Mouse (Mus musculus) erythroblast, embryonic 14.5 days (primary cell): ENCODE measurements around the gene Fars2.

ENCODE experiments used
- GATA1 ChIP-seq: IDR thresholded peaks from 2 replicates; pipeline ENCODE4 v1.6.1; 2012; ENCODE audit warnings: low read length, inconsistent platforms, mixed read lengths
- TAL1 ChIP-seq: IDR thresholded peaks from 3 replicates; pipeline ENCODE4 v1.6.1; 2012; ENCODE audit warnings: low read length, inconsistent platforms, mixed read lengths

DNA sequence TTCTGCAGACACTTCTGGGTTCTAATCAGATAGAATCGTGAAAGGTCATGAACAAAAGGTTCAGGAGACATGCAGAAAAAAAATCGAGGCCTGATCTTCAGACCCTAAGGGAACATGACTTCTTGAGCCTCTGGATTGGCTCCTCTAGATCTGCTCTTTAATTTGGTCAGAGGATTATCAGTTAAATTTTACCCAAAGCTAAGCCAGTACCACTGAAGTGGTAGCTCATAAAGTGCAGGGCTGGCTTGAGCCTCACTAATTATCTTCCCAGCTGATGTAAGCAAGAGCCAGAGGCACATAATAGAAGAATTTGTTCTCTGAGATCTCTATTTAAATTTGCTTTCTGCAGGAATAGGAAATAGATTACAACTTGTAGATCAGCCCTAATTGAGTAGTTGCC is 188.1 kb downstream of the Fars2 start:
- no peak for TF ChIP-seq GATA1
- TF ChIP-seq TAL1: no peak
